ENCODE assay signal across 16 mouse cellular contexts in genomic region chr14:27070128-27070527, GRCm38 (mm10). TPM values are rescaled to one million over a fixed set of nuclear protein-coding genes. Genes with fewer than 3 reads are reported as not detected.
DNase-seq lines count a peak whose midpoint lies in the region; ATAC-seq and TF ChIP-seq lines count a peak whose summit lies in the region.
"Had no signal": no experiment of that assay in that cellular context is flagged by ENCODE, and none has a peak within 500 bp of the region (broad histone marks: within the 10 kb centered on the region; RNA-seq: fewer than 3 reads in every experiment).

No protein-coding gene starts in this region.

- ATAC-seq in heart, embryonic 14.5 days (ENCODE audit: insufficient number of reproducible peaks, insufficient read depth, low FRiP score, low read depth): no peak
- no peak for ATAC-seq in liver, embryonic 11.5 days (replicated peaks; ENCODE audit: low FRiP score)
- no peak for ATAC-seq in hindbrain, postnatal 0 days
- no peak for ATAC-seq in midbrain, embryonic 11.5 days (ENCODE audit: low FRiP score)
- ATAC-seq: forebrain, embryonic 14.5 days; inflammation-experienced regulatory T-cells, adult 6 months; midbrain, embryonic 16.5 days had no signal

- no peaks in the 10 kb centered on the region for H3K9me3 ChIP-seq in heart, embryonic 14.5 days (ENCODE audit: control insufficient read depth, low read length)
- H3K9me3 ChIP-seq in liver, embryonic 11.5 days (ENCODE audit: control insufficient read depth, low read length): no peaks in the 10 kb centered on the region
- H3K9me3 ChIP-seq in hindbrain, postnatal 0 days (ENCODE audit: low read length): no peaks in the 10 kb centered on the region
- H3K9me3 ChIP-seq in midbrain, embryonic 11.5 days (ENCODE audit: control insufficient read depth, low read length): no peaks in the 10 kb centered on the region
- H3K9me3 ChIP-seq: liver, embryonic 13.5 days had no signal

- no peak for DNase-seq in heart, postnatal 25 days (ENCODE audit: low spot score)
- DNase-seq in liver, embryonic 11.5 days (ENCODE audit: low spot score): no peak
- no peak for DNase-seq in liver
- no peak for DNase-seq in hindbrain, postnatal 0 days (ENCODE audit: low spot score)
- no peak for DNase-seq in ovary, adult 18-20 months (ENCODE audit: low spot score)
- no peak for DNase-seq in midbrain, embryonic 11.5 days (ENCODE audit: low spot score, missing footprints)
- no peak for DNase-seq in right cerebral cortex, postnatal 25 days
- DNase-seq: cerebellum, adult 18-20 months; gastrocnemius, postnatal 10 days; liver, embryonic 13.5 days; lung, postnatal 36 days; right cerebral cortex, postnatal 14 days had no signal

- H3K4me1 ChIP-seq in heart, embryonic 14.5 days (ENCODE audit: control insufficient read depth in 2 of 2, insufficient read depth in 2 of 2, low read length in 2 of 2): peaks cover 42 to 72% of the 10 kb centered on the region in 2 experiments
- peaks cover 30% of the 10 kb centered on the region for H3K4me1 ChIP-seq in liver, embryonic 11.5 days (replicated peaks; ENCODE audit: control insufficient read depth, insufficient read depth, low read length)
- peaks cover 11% of the 10 kb centered on the region for H3K4me1 ChIP-seq in hindbrain, postnatal 0 days (ENCODE audit: insufficient read depth, low read length)
- peaks cover 33% of the 10 kb centered on the region for H3K4me1 ChIP-seq in midbrain, embryonic 11.5 days (ENCODE audit: control insufficient read depth, insufficient read depth, low read length)

- no peaks in the 10 kb centered on the region for H3K36me3 ChIP-seq in heart, embryonic 14.5 days (ENCODE audit: control insufficient read depth, insufficient read depth, low read length)
- H3K36me3 ChIP-seq in liver, embryonic 11.5 days (ENCODE audit: control insufficient read depth, insufficient read depth, low read length): no peaks in the 10 kb centered on the region
- no peaks in the 10 kb centered on the region for H3K36me3 ChIP-seq in hindbrain, postnatal 0 days (ENCODE audit: insufficient read depth, low read length)
- H3K36me3 ChIP-seq in midbrain, embryonic 11.5 days (ENCODE audit: control insufficient read depth, insufficient read depth, low read length): no peaks in the 10 kb centered on the region
- H3K36me3 ChIP-seq: liver, embryonic 13.5 days had no signal

- WGBS in heart, embryonic 14.5 days: 32% methylated on average over 3 of the region's 3 CpGs
- 48% methylated on average over 3 of the region's 3 CpGs for WGBS in liver, embryonic 11.5 days
- WGBS in hindbrain, postnatal 0 days: 62% methylated on average over 3 of the region's 3 CpGs
- WGBS in midbrain, embryonic 11.5 days: 46% methylated on average over 3 of the region's 3 CpGs

- intact Hi-C loops in heart, postnatal 25 days (cut with DNase I): no loop called here

- peak overlapping the region; percentile 2 to 53; a peak in 1 of 4 replicates for H3K27ac ChIP-seq in heart, embryonic 14.5 days (replicated peaks in 1 of 2; ENCODE audit: control insufficient read depth in 1 of 2, insufficient read depth in 1 of 2, low read depth in 2 of 2, low read length in 2 of 2)
- H3K27ac ChIP-seq in liver, embryonic 11.5 days (ENCODE audit: low read depth, low read length): peak overlapping the region; percentile 39; the same call in 1 of the 2 replicates
- H3K27ac ChIP-seq in hindbrain, postnatal 0 days: peak overlapping the region; percentile 20; the same call in 1 of the 2 replicates
- no peak overlapping the region for H3K27ac ChIP-seq in midbrain, embryonic 11.5 days (ENCODE audit: low read depth, low read length)
- H3K27ac ChIP-seq: liver, embryonic 13.5 days had no signal

- H3K9ac ChIP-seq in heart, embryonic 14.5 days (ENCODE audit: low read length): no peak overlapping the region
- no peak overlapping the region for H3K9ac ChIP-seq in liver, embryonic 11.5 days (ENCODE audit: low read depth, low read length)
- H3K9ac ChIP-seq in hindbrain, postnatal 0 days (replicated peaks; ENCODE audit: low read length): no peak overlapping the region
- H3K9ac ChIP-seq in midbrain, embryonic 11.5 days (ENCODE audit: low read length): no peak overlapping the region
- H3K9ac ChIP-seq: liver, embryonic 13.5 days had no signal

- no peak overlapping the region for H3K4me2 ChIP-seq in heart, embryonic 14.5 days (ENCODE audit: low read length)
- no peak overlapping the region for H3K4me2 ChIP-seq in liver, embryonic 11.5 days
- H3K4me2 ChIP-seq in hindbrain, postnatal 0 days (ENCODE audit: low read depth, low read length): no peak overlapping the region
- H3K4me2 ChIP-seq in midbrain, embryonic 11.5 days: no peak overlapping the region
- H3K4me2 ChIP-seq: liver, embryonic 13.5 days had no signal

- H3K4me3 ChIP-seq in heart, embryonic 14.5 days (ENCODE audit: control insufficient read depth in 1 of 2, insufficient read depth in 1 of 2, low read depth in 1 of 2, low read length in 2 of 2): no peak overlapping the region
- no peak overlapping the region for H3K4me3 ChIP-seq in liver, embryonic 11.5 days (ENCODE audit: low read depth, low read length)
- no peak overlapping the region for H3K4me3 ChIP-seq in hindbrain, postnatal 0 days (ENCODE audit: low read length)
- H3K4me3 ChIP-seq in midbrain, embryonic 11.5 days (ENCODE audit: low read depth, low read length): no peak overlapping the region
- H3K4me3 ChIP-seq: liver, embryonic 13.5 days had no signal

- no peaks in the 10 kb centered on the region for H3K27me3 ChIP-seq in heart, embryonic 14.5 days (ENCODE audit: control insufficient read depth, insufficient read depth, low read length)
- H3K27me3 ChIP-seq in liver, embryonic 11.5 days (replicated peaks; ENCODE audit: control insufficient read depth, insufficient read depth, low read length): no peaks in the 10 kb centered on the region
- no peaks in the 10 kb centered on the region for H3K27me3 ChIP-seq in hindbrain, postnatal 0 days (ENCODE audit: insufficient read depth, low read length)
- peaks cover 2% of the 10 kb centered on the region; the same call in 1 of the 2 replicates for H3K27me3 ChIP-seq in midbrain, embryonic 11.5 days (ENCODE audit: control insufficient read depth, insufficient read depth, low read length)
- H3K27me3 ChIP-seq: liver, embryonic 13.5 days had no signal

- no peak for TF ChIP-seq CTCF in hindbrain, postnatal 0 days (IDR thresholded peaks at IDR 0.05; ENCODE audit: low read depth)

RNA-seq across cellular contexts. Expression of gene Il17rd, which starts 31.4 kb away (rescaled TPM):
- 1.3 and 1.5 TPM in 2 replicates for polyA plus RNA-seq in heart, embryonic 14.5 days (2014; fragmentation: Nextera tagmentation; extraction: Ambion mirVana)
- 1 to 10 TPM; 3.6 to 5.7 TPM for total RNA-seq in heart, postnatal 25 days (2021)
- 0.69 and 0.80 TPM in 2 replicates for polyA plus RNA-seq in liver, embryonic 11.5 days (2014; fragmentation: Nextera tagmentation; extraction: Ambion mirVana)
- total RNA-seq in hindbrain, postnatal 0 days (2014; rRNA removed): 10.6 and 16.1 TPM in 2 replicates
- polyA plus RNA-seq in hindbrain, postnatal 0 days (2015; fragmentation: Nextera tagmentation; extraction: Ambion mirVana): 2.8 and 3.1 TPM in 2 replicates
- 3.3 and 4.7 TPM in 2 replicates for polyA plus RNA-seq in midbrain, embryonic 11.5 days (2014; fragmentation: Nextera tagmentation; extraction: Ambion mirVana)

RNA-seq across cellular contexts. Expression of gene Arhgef3, which starts 44.6 kb away (rescaled TPM):
- polyA plus RNA-seq in heart, embryonic 14.5 days (2014; fragmentation: Nextera tagmentation; extraction: Ambion mirVana): 14.7 and 15.4 TPM in 2 replicates
- 10 to 100 TPM; 29.0 to 34.1 TPM for total RNA-seq in heart, postnatal 25 days (2021)
- 6.4 and 6.8 TPM in 2 replicates for polyA plus RNA-seq in liver, embryonic 11.5 days (2014; fragmentation: Nextera tagmentation; extraction: Ambion mirVana)
- total RNA-seq in hindbrain, postnatal 0 days (2014; rRNA removed): 19.8 and 21.9 TPM in 2 replicates
- 16.8 and 17.7 TPM in 2 replicates for polyA plus RNA-seq in hindbrain, postnatal 0 days (2015; fragmentation: Nextera tagmentation; extraction: Ambion mirVana)
- polyA plus RNA-seq in midbrain, embryonic 11.5 days (2014; fragmentation: Nextera tagmentation; extraction: Ambion mirVana): 2.2 and 2.6 TPM in 2 replicates
